Mouse (Mus musculus) effector memory CD4-positive, alpha-beta T cell, adult 5 months (primary cell): ENCODE data around the gene Mkks. TPM values are rescaled to one million over a fixed set of nuclear protein-coding genes. Genes with fewer than 3 reads are reported as not detected.

Experiments used
- polyA plus RNA-seq: library from polyadenylated mRNA; unstranded; fragments of 100-300 nt; shearing (Covaris generic); gene quantifications from one replicate; pipeline ENCODE4 v1.2.1, GENCODE M21; 2017

Mkks gene
- 13.1 TPM for polyA plus RNA-seq

DNA sequence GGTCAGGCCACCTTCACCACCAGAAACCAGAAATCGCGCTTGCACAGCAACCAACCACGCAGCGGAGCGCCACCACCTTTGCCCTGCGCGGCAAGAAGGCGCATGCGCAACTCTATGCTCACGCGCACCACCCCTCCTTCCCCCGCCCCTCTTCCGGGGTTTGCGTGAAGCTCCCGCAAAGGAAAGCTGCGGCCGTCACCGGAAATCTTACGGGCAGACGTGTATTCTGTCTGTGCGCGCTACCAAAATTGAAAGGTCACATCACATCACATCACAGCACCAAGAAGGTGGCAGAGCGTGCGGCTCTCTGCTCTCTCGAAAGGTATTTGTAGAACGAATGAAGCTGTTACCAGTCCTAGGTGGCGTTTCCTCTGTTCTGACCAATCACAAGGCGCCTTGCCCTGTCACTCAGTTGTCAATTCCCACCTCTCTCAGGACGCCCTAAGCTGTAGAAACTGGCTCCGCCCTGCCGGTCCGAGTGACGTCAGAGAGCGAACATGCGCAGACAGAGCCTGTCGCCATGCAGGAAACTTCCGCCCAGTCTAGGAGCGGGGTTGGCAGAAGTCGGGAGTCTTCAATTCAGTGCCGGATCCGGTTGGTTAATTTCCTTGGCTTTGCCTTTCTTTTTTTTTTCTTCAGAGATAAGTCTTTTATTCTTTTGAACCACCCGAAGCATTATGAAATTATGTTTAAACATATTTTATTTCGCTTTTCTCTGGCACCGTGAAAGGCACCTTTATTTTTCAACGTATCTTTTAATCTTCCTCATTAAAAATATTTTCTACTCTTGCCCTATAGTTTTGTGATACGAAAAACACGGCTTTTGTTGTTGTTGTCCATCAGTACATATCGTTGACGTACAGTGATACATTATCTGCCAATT is at the start of gene Mkks, which contains the start of the genes Slx4ip and AL731706.1:
Gene Mkks (minus strand): TSS at position 322 of the 883 bp plus-strand sequence.
Gene Slx4ip (plus strand): TSS at position 151 of the 883 bp plus-strand sequence.
Gene AL731706.1 (minus strand): TSS at position 322 of the 883 bp plus-strand sequence.

DNA sequence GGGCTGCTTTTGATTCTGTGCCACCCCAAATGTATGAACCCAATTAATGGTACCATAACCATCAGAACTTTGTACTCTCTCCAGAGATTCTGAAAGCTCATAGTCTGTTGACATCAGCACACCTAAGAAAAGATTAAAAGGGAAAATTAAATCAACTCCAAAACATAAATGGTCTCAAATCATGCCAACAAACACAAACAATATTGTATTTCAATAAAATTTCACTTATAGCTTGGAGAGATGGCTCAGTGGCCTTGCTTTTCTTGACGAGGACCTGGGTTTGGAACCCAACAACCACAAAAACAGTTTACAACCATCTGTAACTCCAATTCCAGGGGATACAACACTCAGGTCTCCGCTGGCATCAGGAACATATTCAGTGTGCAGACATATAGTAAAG is 5.6 kb downstream of the Mkks start, which contains the start of gene AL731706.2:
Gene AL731706.2 (minus strand): TSS at position 101 of the 400 bp plus-strand sequence.

Other genes starting within 250 kb of the Mkks start
- 0.36 TPM for gene Snap25, start 177.9 kb downstream of the Mkks start, polyA plus RNA-seq
- 18.0 TPM for gene AL731706.2, start 5.7 kb downstream of the Mkks start, polyA plus RNA-seq
- 5.6 TPM for gene Slx4ip, start 171 bp downstream of the Mkks start, polyA plus RNA-seq
- gene AL731706.1, start within 50 bp of the Mkks start, polyA plus RNA-seq = 3.7 TPM
- gene Jag1, start 225.3 kb upstream of the Mkks start, polyA plus RNA-seq = 0.41 TPM